Mouse (Mus musculus) CD4-positive, CD25-positive, alpha-beta regulatory T cell, adult 4 months (primary cell): ENCODE results near the gene 4930467E23Rik. TPM values are rescaled to one million over a fixed set of nuclear protein-coding genes. Genes with fewer than 3 reads are reported as not detected.
"Not testable (repeated sequence)": the region's sequence is repeated elsewhere in the genome, so short reads cannot be mapped to it uniquely, and the experiment has no call there.

Experiments
- ATAC-seq: one replicate; pipeline ENCODE4 v1.8.0; 2017
- polyA plus RNA-seq, 2 experiments: library from polyadenylated mRNA; unstranded; fragments of 100-300 nt; shearing (Covaris generic); gene quantifications; one replicate each; pipeline ENCODE4 v1.2.1; 2017

Gene 4930467E23Rik
- under 1 TPM in 1 of 2 experiments, not detected in 1; 0.15 TPM for polyA plus RNA-seq

GRCm38 (mm10) chr8:19729276-19729675 is at the start of gene 4930467E23Rik:
Gene 4930467E23Rik (plus strand): TSS chr8:19729576.
- not testable (repeated sequence) for ATAC-seq

GRCm38 (mm10) chr8:19682311-19682710 is 47.1 kb upstream of the 4930467E23Rik start:
- ATAC-seq, result not testable (repeated sequence)

GRCm38 (mm10) chr8:19685476-19685875 is 43.9 kb upstream of the 4930467E23Rik start:
- not testable (repeated sequence) for ATAC-seq

- ATAC-seq, result not testable (repeated sequence)
Observed at GRCm38 (mm10) chr8:19688802-19689525, 40.4 kb upstream of the 4930467E23Rik start.

- ATAC-seq, result not testable (repeated sequence)
Observed at GRCm38 (mm10) chr8:19689745-19690144, 39.6 kb upstream of the 4930467E23Rik start.

GRCm38 (mm10) chr8:19691421-19691820 is 38.0 kb upstream of the 4930467E23Rik start:
- ATAC-seq, result not testable (repeated sequence)

- not testable (repeated sequence) for ATAC-seq
Observed at GRCm38 (mm10) chr8:19697497-19698077, 31.8 kb upstream of the 4930467E23Rik start.

GRCm38 (mm10) chr8:19698123-19698522 is 31.3 kb upstream of the 4930467E23Rik start:
- ATAC-seq, result not testable (repeated sequence)

GRCm38 (mm10) chr8:19698722-19699121 is 30.7 kb upstream of the 4930467E23Rik start:
- not testable (repeated sequence) for ATAC-seq

GRCm38 (mm10) chr8:19701326-19701725 is 28.1 kb upstream of the 4930467E23Rik start:
- ATAC-seq, result not testable (repeated sequence)

- not testable (repeated sequence) for ATAC-seq
Observed at GRCm38 (mm10) chr8:19702276-19702675, 27.1 kb upstream of the 4930467E23Rik start.

GRCm38 (mm10) chr8:19702972-19703709 is 26.2 kb upstream of the 4930467E23Rik start:
- not testable (repeated sequence) for ATAC-seq

GRCm38 (mm10) chr8:19703906-19704305 is 25.5 kb upstream of the 4930467E23Rik start:
- ATAC-seq, result not testable (repeated sequence)

- not testable (repeated sequence) for ATAC-seq
Observed at GRCm38 (mm10) chr8:19704441-19705215, 24.7 kb upstream of the 4930467E23Rik start.

- ATAC-seq, result not testable (repeated sequence)
Observed at GRCm38 (mm10) chr8:19705216-19705600, 24.2 kb upstream of the 4930467E23Rik start.

GRCm38 (mm10) chr8:19706101-19706725 is 23.2 kb upstream of the 4930467E23Rik start:
- not testable (repeated sequence) for ATAC-seq

- ATAC-seq, result peak; percentile 29
Observed at GRCm38 (mm10) chr8:19706918-19707760, 22.2 kb upstream of the 4930467E23Rik start.

- not testable (repeated sequence) for ATAC-seq
Observed at GRCm38 (mm10) chr8:19707761-19708443, 21.5 kb upstream of the 4930467E23Rik start.

GRCm38 (mm10) chr8:19708976-19709375 is 20.4 kb upstream of the 4930467E23Rik start:
- not testable (repeated sequence) for ATAC-seq

- ATAC-seq, result not testable (repeated sequence)
Observed at GRCm38 (mm10) chr8:19709488-19709887, 19.9 kb upstream of the 4930467E23Rik start.
